Mouse (Mus musculus) CH12.LX (cell line): ENCODE measurements at regions not wholly inside any gene's neighbourhood (a gene's known extent, or its start where the extent isn't known, plus 50 kb on each side); places are given as distances from the start of the nearest gene placed in this dataset.

ENCODE experiments used
- DNase-seq: peaks from one replicate; pipeline ENCODE4 v3.0.0-alpha.2; 2013; ENCODE audit errors: extremely low read depth
- H3K27ac ChIP-seq: 2 replicates; pipeline ENCODE4 v1.5.1; 2012; ENCODE audit warnings: low read depth, mild to moderate bottlenecking, control low read depth, moderate library complexity; ENCODE audit not compliant: insufficient read depth
- H3K27me3 ChIP-seq: replicated peaks from 2 replicates; pipeline ENCODE3; 2012; ENCODE audit warnings: inconsistent platforms
- H3K36me3 ChIP-seq, 2 experiments: replicated peaks in 1 of 2; 2 replicates each; pipeline versions ENCODE3 to v1.6.1; 2012; ENCODE audit warnings: inconsistent platforms in 1 of 2, low read length in 1 of 2, mild to moderate bottlenecking in 1 of 2, mixed read lengths in 1 of 2, moderate library complexity in 1 of 2; ENCODE audit not compliant: control insufficient read depth in 1 of 2, insufficient read depth in 1 of 2
- H3K4me1 ChIP-seq, 2 experiments: 2 replicates each; pipeline ENCODE4 v1.6.1; 2012; ENCODE audit warnings: inconsistent platforms in 1 of 2, moderate library complexity in 1 of 2; ENCODE audit not compliant: insufficient read depth in 2 of 2, control insufficient read depth in 1 of 2
- H3K4me2 ChIP-seq: 2 replicates; pipeline ENCODE4 v1.6.1; 2012; ENCODE audit warnings: low read depth, mild to moderate bottlenecking, control low read depth; ENCODE audit not compliant: poor library complexity, insufficient read depth, severe bottlenecking
- H3K4me3 ChIP-seq, 3 experiments: fragments of 150-350 bp in 1 of 3; sonication (generic) in 1 of 3; replicated peaks in 1 of 3; 2 replicates each; pipeline versions ENCODE3 to v1.5.1; 2011 to 2012; ENCODE audit warnings: low read depth in 2 of 3, low read length in 2 of 3, mild to moderate bottlenecking in 2 of 3, moderate library complexity in 2 of 3, control low read depth in 1 of 3, improper control_type of control experiment in 1 of 3, inconsistent platforms in 1 of 3, mixed read lengths in 1 of 3; ENCODE audit not compliant: poor library complexity in 1 of 3
- H3K79me2 ChIP-seq: replicated peaks from 2 replicates; pipeline ENCODE4 v1.6.1; 2012; ENCODE audit warnings: mild to moderate bottlenecking, moderate library complexity; ENCODE audit not compliant: control insufficient read depth, poor library complexity, insufficient read depth, severe bottlenecking; ENCODE audit errors: extremely low read depth
- H3K9ac ChIP-seq: 2 replicates; pipeline ENCODE4 v1.6.1; 2012; ENCODE audit warnings: low read depth, mild to moderate bottlenecking, control low read depth, moderate library complexity; ENCODE audit not compliant: insufficient read depth
- H3K9me3 ChIP-seq: replicated peaks from 2 replicates; pipeline ENCODE3; 2012; ENCODE audit warnings: low read length, inconsistent platforms, mixed read lengths
- CHD1 ChIP-seq: IDR thresholded peaks from 2 replicates; pipeline ENCODE4 v1.6.1; 2012; ENCODE audit warnings: low read depth, low read length, improper control_type of control experiment, inconsistent platforms
- CHD2 ChIP-seq: IDR thresholded peaks from 2 replicates; pipeline ENCODE4 v1.6.1; 2011; ENCODE audit warnings: low read length, improper control_type of control experiment
- E2F4 ChIP-seq: IDR thresholded peaks from 2 replicates; pipeline ENCODE4 v1.6.1; 2011; ENCODE audit warnings: low read depth, low read length, improper control_type of control experiment; ENCODE audit not compliant: insufficient replicate concordance
- ELF1 ChIP-seq: IDR thresholded peaks from 2 replicates; pipeline ENCODE4 v1.6.1; 2014; ENCODE audit warnings: low read depth, mild to moderate bottlenecking, inconsistent platforms, low read length, improper control_type of control experiment
- EP300 ChIP-seq: IDR thresholded peaks from 2 replicates; pipeline ENCODE4 v1.6.1; 2011; ENCODE audit warnings: low read length, improper control_type of control experiment
- ETS1 ChIP-seq: conservative IDR thresholded peaks from 2 replicates; pipeline ENCODE4 v1.6.1; 2012; ENCODE audit warnings: low read depth, mild to moderate bottlenecking, inconsistent platforms, low read length, improper control_type of control experiment, moderate library complexity
- GABPA ChIP-seq: IDR thresholded peaks from 2 replicates; pipeline ENCODE4 v1.6.1; 2012; ENCODE audit warnings: low read depth, low read length, improper control_type of control experiment, inconsistent platforms; ENCODE audit not compliant: insufficient replicate concordance
- KAT2A ChIP-seq: IDR thresholded peaks from 2 replicates; pipeline ENCODE4 v1.6.1; 2012; ENCODE audit warnings: low read length, improper control_type of control experiment, inconsistent platforms; ENCODE audit not compliant: insufficient replicate concordance
- MAFK ChIP-seq: IDR thresholded peaks from 2 replicates; pipeline ENCODE4 v1.6.1; 2011; ENCODE audit warnings: low read length, improper control_type of control experiment; ENCODE audit not compliant: insufficient replicate concordance
- MAX ChIP-seq: IDR thresholded peaks from 2 replicates; pipeline ENCODE4 v1.6.1; 2011; ENCODE audit warnings: low read length, improper control_type of control experiment
- MAZ ChIP-seq: IDR thresholded peaks from 2 replicates; pipeline ENCODE4 v1.6.1; 2012; ENCODE audit warnings: low read depth, mild to moderate bottlenecking, inconsistent platforms, low read length, improper control_type of control experiment, moderate library complexity
- NELFE ChIP-seq: IDR thresholded peaks from 2 replicates; pipeline ENCODE4 v1.6.1; 2011; ENCODE audit warnings: low read depth, low read length, improper control_type of control experiment
- NRF1 ChIP-seq: IDR thresholded peaks from 2 replicates; pipeline ENCODE4 v1.6.1; 2014; ENCODE audit warnings: low read depth, mild to moderate bottlenecking, inconsistent platforms, low read length, improper control_type of control experiment, moderate library complexity
- PAX5 ChIP-seq: IDR thresholded peaks from 2 replicates; pipeline ENCODE4 v1.6.1; 2012; ENCODE audit warnings: low read length, inconsistent platforms, mixed read lengths
- RCOR1 ChIP-seq: conservative IDR thresholded peaks from 2 replicates; pipeline ENCODE4 v1.6.1; 2012; ENCODE audit warnings: low read depth, mild to moderate bottlenecking, inconsistent platforms, low read length, improper control_type of control experiment
- SIN3A ChIP-seq: IDR thresholded peaks from 2 replicates; pipeline ENCODE4 v1.6.1; 2012; ENCODE audit warnings: low read length, improper control_type of control experiment, inconsistent platforms
- SMC3 ChIP-seq: IDR thresholded peaks from 2 replicates; pipeline ENCODE4 v1.6.1; 2011; ENCODE audit warnings: low read depth, low read length, improper control_type of control experiment
- TBP ChIP-seq: conservative IDR thresholded peaks from 2 replicates; pipeline ENCODE4 v1.6.1; 2011; ENCODE audit warnings: low read depth, low read length, improper control_type of control experiment
- TCF12 ChIP-seq: IDR thresholded peaks from 2 replicates; pipeline ENCODE4 v1.6.1; 2014; ENCODE audit warnings: low read depth, mild to moderate bottlenecking, inconsistent platforms, low read length, improper control_type of control experiment
- UBTF ChIP-seq: IDR thresholded peaks from 2 replicates; pipeline ENCODE4 v1.6.1; 2012; ENCODE audit warnings: low read depth, mild to moderate bottlenecking, inconsistent platforms, low read length, improper control_type of control experiment, moderate library complexity
- USF1 ChIP-seq: IDR thresholded peaks from 2 replicates; pipeline ENCODE4 v1.6.1; 2014; ENCODE audit warnings: low read depth, mild to moderate bottlenecking, inconsistent platforms, low read length, improper control_type of control experiment
- ZC3H11A ChIP-seq: IDR thresholded peaks from 2 replicates; pipeline ENCODE4 v1.6.1; 2012; ENCODE audit warnings: low read depth, mild to moderate bottlenecking, inconsistent platforms, low read length, improper control_type of control experiment
- ZKSCAN1 ChIP-seq: IDR thresholded peaks from 2 replicates; pipeline ENCODE4 v1.6.1; 2012; ENCODE audit warnings: low read depth, inconsistent platforms, low read length, improper control_type of control experiment, borderline replicate concordance
- dilution Hi-C: fragments of 300-500 bp; cut with MboI; formaldehyde crosslinking; loops from 2 replicates; pipeline ENCODE4 v1.14.3; 2020; ENCODE audit warnings: low sequenced_read_pairs; ENCODE audit not compliant: extremely low pct_unique_long_range_greater_than_20kb, extremely low pct_ligation_motif_present
- in situ Hi-C: fragments of 300-500 bp; cut with MboI; formaldehyde crosslinking; loops from 3 replicates; pipeline ENCODE4 v1.14.3; 2019; ENCODE audit warnings: low sequenced_read_pairs, low pct_ligation_motif_present, low pct_unique_long_range_greater_than_20kb, mixed read lengths

DNA sequence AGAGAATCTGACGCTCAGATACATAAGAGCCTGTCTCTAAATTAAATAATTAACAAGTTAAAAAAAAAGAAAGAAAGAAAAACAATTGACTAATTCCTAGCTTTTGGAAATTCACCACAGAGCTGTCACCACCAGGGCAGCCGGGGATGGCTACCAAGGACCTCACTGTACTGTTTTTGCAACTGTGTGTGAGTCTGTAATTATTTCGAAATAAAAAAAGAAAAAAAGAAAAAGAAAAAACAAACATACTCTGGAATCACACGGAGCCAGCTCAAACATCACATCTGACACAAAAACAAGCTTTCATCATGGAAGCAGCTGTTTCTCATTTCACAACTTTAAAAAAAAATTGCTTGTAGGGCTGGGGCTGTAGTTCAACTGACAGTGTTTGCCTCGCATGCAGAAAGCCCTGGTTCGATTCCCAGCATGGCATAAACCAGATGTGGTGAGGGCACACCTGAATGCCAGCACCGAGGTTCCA is 168.6 kb downstream of the Inhbb start:
- H3K4me2 ChIP-seq, result no peak overlapping the region
- H3K79me2 ChIP-seq, result no peaks in the 10 kb centered on the region
- DNase-seq, result no peak
- H3K9ac ChIP-seq, result no peak overlapping the region
- no peak for TF ChIP-seq PAX5
- no peak for TF ChIP-seq SMC3
- TF ChIP-seq UBTF, result no peak
- no peak for TF ChIP-seq ZC3H11A
- no peak for TF ChIP-seq TBP
- TF ChIP-seq NELFE, result no peak
- TF ChIP-seq ZKSCAN1, result no peak
- no peak for TF ChIP-seq E2F4
- no peak for TF ChIP-seq MAX
- no peak for TF ChIP-seq NRF1
- TF ChIP-seq MAZ, result no peak
- TF ChIP-seq RCOR1, result no peak
- no peak for TF ChIP-seq GABPA
- no peak for TF ChIP-seq ETS1
- H3K27me3 ChIP-seq, result no peaks in the 10 kb centered on the region
- dilution Hi-C loops, result no loop called here
- no peaks in the 10 kb centered on the region for H3K4me1 ChIP-seq
- H3K36me3 ChIP-seq, result no peaks in the 10 kb centered on the region
- peaks cover 81% of the 10 kb centered on the region for H3K9me3 ChIP-seq
- H3K4me3 ChIP-seq, result no peak overlapping the region
- in situ Hi-C loops, result no loop called here
- no peak overlapping the region for H3K27ac ChIP-seq

GRCm38 (mm10) chr1:119252403-119252802 is 169.6 kb downstream of the Inhbb start:
- Histone ChIP-seq H3K9ac (no peak overlapping the region), H3K4me2 (no peak overlapping the region), H3K27me3 (no peaks in the 10 kb centered on the region), H3K9me3 (peaks cover 82% of the 10 kb centered on the region), H3K4me1 (no peaks in the 10 kb centered on the region), H3K27ac (no peak overlapping the region), H3K79me2 (no peaks in the 10 kb centered on the region), H3K36me3 (no peaks in the 10 kb centered on the region), H3K4me3 (no peak overlapping the region)
- no peak for TF ChIP-seq MAZ
- no peak for TF ChIP-seq TBP
- TF ChIP-seq ZC3H11A, result no peak
- TF ChIP-seq TCF12, result no peak
- TF ChIP-seq USF1, result no peak
- TF ChIP-seq NELFE, result no peak
- no peak for TF ChIP-seq EP300
- no peak for TF ChIP-seq NRF1
- no peak for TF ChIP-seq MAFK
- no peak for TF ChIP-seq CHD1
- TF ChIP-seq CHD2, result no peak
- TF ChIP-seq KAT2A, result no peak
- TF ChIP-seq ELF1, result no peak
- TF ChIP-seq SIN3A, result no peak
- TF ChIP-seq ETS1, result no peak
- no peak for TF ChIP-seq PAX5
- TF ChIP-seq SMC3, result no peak
- in situ Hi-C loops (no loop called here), dilution Hi-C loops (no loop called here)
- no peak for DNase-seq
